Mouse (Mus musculus) neural tube, embryonic 12.5 days (tissue): ENCODE data around the gene Gm16503. TPM values are rescaled to one million over a fixed set of nuclear protein-coding genes. Genes with fewer than 3 reads are reported as not detected.
"Not testable (repeated sequence)": the region's sequence is repeated elsewhere in the genome, so short reads cannot be mapped to it uniquely, and the experiment has no call there.

ENCODE experiments used
- ATAC-seq: fragments of 200-750 bp; cut with Nextera tagmentation; 2 replicates; pipeline ENCODE4 v1.8.0; 2017; ENCODE audit warnings: low read depth, mild to moderate bottlenecking, moderate TSS enrichment, moderate library complexity; ENCODE audit not compliant: low FRiP score
- H3K27ac ChIP-seq: fragments of 300-500 bp; sonication (generic); 2 replicates; pipeline ENCODE4 v1.5.1; 2016
- H3K27me3 ChIP-seq: fragments of 300-500 bp; sonication (generic); replicated peaks from 2 replicates; pipeline ENCODE4 v1.6.1; 2016; ENCODE audit warnings: mild to moderate bottlenecking
- H3K36me3 ChIP-seq: fragments of 300-500 bp; sonication (generic); 2 replicates; pipeline ENCODE4 v1.6.1; 2016; ENCODE audit warnings: mild to moderate bottlenecking
- H3K4me1 ChIP-seq: fragments of 300-500 bp; sonication (generic); 2 replicates; pipeline ENCODE4 v1.6.1; 2016
- H3K4me2 ChIP-seq: fragments of 300-500 bp; sonication (generic); replicated peaks from 2 replicates; pipeline ENCODE4 v1.6.1; 2016; ENCODE audit warnings: mild to moderate bottlenecking
- H3K4me3 ChIP-seq: fragments of 300-500 bp; sonication (generic); 2 replicates; pipeline ENCODE4 v1.5.1; 2016
- H3K9ac ChIP-seq: fragments of 300-500 bp; sonication (generic); 2 replicates; pipeline ENCODE4 v1.6.1; 2016; ENCODE audit warnings: mild to moderate bottlenecking
- H3K9me3 ChIP-seq: fragments of 300-500 bp; sonication (generic); 2 replicates; pipeline ENCODE4 v1.6.1; 2016; ENCODE audit warnings: mild to moderate bottlenecking
- WGBS: fragments of 180-500 bp; shearing (Covaris S2); methylation state at CpG from one replicate; pipeline ENCODE4 v1.1.7; 2016; 5-methylcytosine and 5-hydroxymethylcytosine counted together
- polyA plus RNA-seq: library from polyadenylated mRNA; unstranded; fragments of >200 nt; fragmentation: Nextera tagmentation; extraction: Ambion mirVana; gene quantifications from 2 replicates; pipeline ENCODE4 v1.2.1, GENCODE M21; 2016

Gene Gm16503
- polyA plus RNA-seq = 0.37 and 0.43 TPM in 2 replicates

DNA sequence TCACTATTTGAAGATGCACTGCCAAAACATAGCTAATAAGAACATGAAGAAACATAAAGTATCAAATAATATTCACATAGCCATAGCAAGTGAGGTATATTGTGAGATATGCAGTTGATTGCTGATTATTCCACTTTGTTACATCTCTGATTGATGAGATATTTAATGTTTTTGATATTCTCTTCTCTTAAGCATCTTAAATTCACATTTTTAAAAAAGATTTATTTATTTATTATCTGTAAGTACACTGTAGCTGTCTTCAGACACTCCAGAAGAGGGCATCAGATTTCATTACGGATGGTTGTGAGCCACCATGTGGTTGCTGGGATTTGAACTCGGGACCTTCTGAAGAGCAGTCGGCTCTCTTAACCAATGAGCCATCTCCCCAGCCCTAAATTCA is at the start of gene Gm16503:
Gene Gm16503 (plus strand): TSS at position 301 of the 400 bp plus-strand sequence.
- 88% methylated on average over 3 of the region's 3 CpGs for WGBS
- not testable (repeated sequence) for H3K9ac ChIP-seq

DNA sequence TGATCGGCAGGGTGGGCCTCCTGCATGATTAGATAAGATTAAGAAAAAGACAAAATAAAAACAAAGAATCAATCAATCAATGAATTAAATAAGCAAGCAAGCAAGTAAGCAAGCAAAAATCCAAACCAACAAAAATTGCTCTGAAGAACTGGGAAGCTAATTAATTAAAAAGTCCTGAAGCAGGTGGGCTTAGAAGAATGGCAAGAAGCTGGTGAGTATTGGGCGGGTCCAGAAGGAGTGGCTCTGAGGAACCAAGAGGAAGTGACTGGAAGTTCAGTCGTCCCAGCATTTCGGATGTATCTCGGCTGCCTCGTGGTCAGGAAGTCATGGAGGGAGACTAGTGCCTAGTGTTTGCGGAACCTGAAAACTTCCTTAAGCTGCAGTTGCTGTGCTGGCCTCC is 47.9 kb upstream of the Gm16503 start, which contains the start of gene Zfp982:
Gene Zfp982 (plus strand): TSS at position 301 of the 400 bp plus-strand sequence.
- not testable (repeated sequence) for ATAC-seq, H3K4me1 ChIP-seq

More for the DNA sequence above, at the start of gene Gm16503:
- H3K4me2 ChIP-seq, H3K4me1 ChIP-seq, H3K27me3 ChIP-seq, ATAC-seq, H3K4me3 ChIP-seq, H3K36me3 ChIP-seq, H3K27ac ChIP-seq: not testable (repeated sequence)
- peaks cover 59% of the 10 kb centered on the region for H3K9me3 ChIP-seq

DNA sequence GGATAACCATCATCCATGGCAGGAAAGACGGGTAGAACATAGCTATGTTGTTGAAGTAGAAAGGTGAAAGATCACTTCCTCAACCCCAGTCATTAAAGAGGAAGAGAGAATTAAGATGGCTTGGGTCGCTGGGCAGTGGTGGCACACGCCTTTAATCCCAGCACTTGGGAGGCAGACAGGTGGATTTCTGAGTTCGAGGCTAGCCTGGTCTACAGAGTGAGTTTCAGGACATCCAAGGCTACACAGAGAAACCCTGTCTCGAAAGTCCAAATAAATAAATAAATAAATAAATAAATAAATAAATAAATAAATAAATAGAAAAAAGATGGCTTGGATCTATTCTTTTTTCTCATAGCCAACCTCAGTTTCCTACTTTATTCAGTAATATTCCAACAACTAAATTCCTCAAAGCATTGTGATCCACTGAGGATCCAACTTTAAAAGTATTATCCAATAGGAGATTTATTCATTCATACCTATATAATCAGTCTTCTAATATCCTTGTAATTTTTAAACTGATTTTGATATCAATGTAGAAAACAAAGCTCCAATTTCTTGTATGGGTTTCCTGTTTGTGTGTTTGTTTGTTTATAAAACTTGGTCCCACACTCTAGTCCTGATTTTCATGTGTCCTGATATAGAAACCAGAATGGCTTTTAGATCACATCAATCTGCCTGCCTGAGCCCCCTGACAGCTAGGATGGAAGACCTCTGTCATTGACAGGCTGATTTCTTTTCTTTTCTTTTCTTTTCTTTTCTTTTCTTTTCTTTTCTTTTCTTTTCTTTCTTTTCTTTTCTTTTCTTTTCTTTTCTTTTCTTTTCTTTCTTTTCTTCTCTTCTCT is 41.0 kb upstream of the Gm16503 start:
- not testable (repeated sequence) for H3K36me3 ChIP-seq, H3K4me1 ChIP-seq, H3K27me3 ChIP-seq, H3K4me2 ChIP-seq, H3K9ac ChIP-seq, H3K27ac ChIP-seq, ATAC-seq, H3K4me3 ChIP-seq
- 87% methylated on average over 5 of the region's 5 CpGs for WGBS
- H3K9me3 ChIP-seq = peaks cover 11% of the 10 kb centered on the region; the same call in 1 of the 2 replicates

More for the DNA sequence above, 47.9 kb upstream of the Gm16503 start, which contains the start of gene Zfp982:
- not testable (repeated sequence) for H3K36me3 ChIP-seq, H3K4me3 ChIP-seq, H3K9ac ChIP-seq, H3K27me3 ChIP-seq, H3K4me2 ChIP-seq, H3K27ac ChIP-seq
- H3K9me3 ChIP-seq = peaks cover 33% of the 10 kb centered on the region
- 88% methylated on average over 7 of the region's 7 CpGs for WGBS

DNA sequence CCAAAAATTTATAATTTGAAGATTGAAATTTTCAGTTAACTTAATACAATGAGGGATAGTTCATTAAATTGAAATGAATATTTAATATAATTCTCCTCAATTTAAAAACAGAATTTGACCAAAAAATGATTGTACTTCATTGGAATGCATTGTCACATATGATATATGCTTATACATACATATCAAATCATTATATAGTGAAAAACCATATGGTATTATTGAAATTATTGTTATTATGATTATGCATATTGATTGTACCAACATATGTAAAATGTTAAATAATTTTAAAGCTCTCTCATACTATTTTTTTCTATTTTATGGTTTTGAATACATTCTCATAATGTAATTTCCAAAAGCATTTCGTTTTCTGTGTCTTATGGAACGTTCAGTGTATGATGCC is 30.8 kb upstream of the Gm16503 start:
- no peaks in the 10 kb centered on the region for H3K4me1 ChIP-seq
- WGBS = 86% methylated on average over 2 of the region's 2 CpGs
- H3K9me3 ChIP-seq = peaks cover 28% of the 10 kb centered on the region
- H3K4me3 ChIP-seq = no peak overlapping the region
- no peak overlapping the region for H3K9ac ChIP-seq
- H3K27me3 ChIP-seq = no peaks in the 10 kb centered on the region
- H3K4me2 ChIP-seq = no peak overlapping the region
- no peak overlapping the region for H3K27ac ChIP-seq
- no peak for ATAC-seq
- H3K36me3 ChIP-seq = no peaks in the 10 kb centered on the region

DNA sequence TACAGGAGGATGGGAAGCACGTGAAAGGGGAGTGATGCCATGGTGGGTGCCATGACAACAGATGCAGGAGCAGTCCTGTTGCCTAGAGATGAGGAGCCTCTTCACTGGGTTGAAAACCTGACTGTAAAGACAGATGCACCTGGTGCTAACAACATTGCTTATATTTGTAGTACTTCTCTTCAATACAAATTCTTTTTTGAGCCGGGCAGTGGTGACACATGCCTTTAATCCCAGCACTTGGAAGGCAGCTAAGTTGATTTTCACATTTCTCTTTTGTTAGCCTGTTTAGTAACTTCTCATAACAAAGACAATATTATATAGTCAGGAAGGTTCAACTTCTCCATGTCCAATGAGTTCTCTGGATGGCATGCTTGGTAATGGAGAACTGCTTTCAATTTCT is 21.0 kb upstream of the Gm16503 start:
- 71% methylated on average over 2 of the region's 2 CpGs for WGBS
- peak; percentile 38; the same call in 1 of the 2 replicates for ATAC-seq
- no peak overlapping the region for H3K4me2 ChIP-seq
- no peaks in the 10 kb centered on the region for H3K36me3 ChIP-seq
- H3K4me3 ChIP-seq = no peak overlapping the region
- no peaks in the 10 kb centered on the region for H3K27me3 ChIP-seq
- H3K9me3 ChIP-seq = peaks cover 57% of the 10 kb centered on the region
- no peak overlapping the region for H3K9ac ChIP-seq
- H3K27ac ChIP-seq = no peak overlapping the region
- no peaks in the 10 kb centered on the region for H3K4me1 ChIP-seq

DNA sequence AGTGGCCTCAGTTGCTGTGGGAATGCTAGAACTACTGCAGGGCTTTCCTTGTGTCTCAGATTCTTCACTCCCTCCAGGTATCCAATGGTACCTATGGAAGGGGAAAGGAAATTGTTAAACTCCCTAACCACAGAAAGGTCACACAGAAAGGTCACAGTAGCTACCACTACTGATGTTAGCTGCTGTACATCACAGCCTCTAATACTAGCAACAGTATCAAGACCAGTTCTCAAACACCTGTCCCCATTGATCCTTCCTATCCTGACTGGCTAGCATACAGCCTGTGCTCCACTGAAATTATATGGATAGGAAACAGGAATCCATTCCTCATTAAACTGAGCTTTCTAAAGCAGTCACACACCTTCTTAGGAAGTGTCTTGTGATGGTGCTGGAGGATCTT is 19.9 kb upstream of the Gm16503 start:
- Histone ChIP-seq H3K27ac (no peak overlapping the region), H3K4me3 (no peak overlapping the region), H3K36me3 (no peaks in the 10 kb centered on the region), H3K9me3 (peaks cover 58% of the 10 kb centered on the region), H3K4me2 (no peak overlapping the region), H3K4me1 (no peaks in the 10 kb centered on the region), H3K27me3 (no peaks in the 10 kb centered on the region), H3K9ac (no peak overlapping the region)
- ATAC-seq = no peak

DNA sequence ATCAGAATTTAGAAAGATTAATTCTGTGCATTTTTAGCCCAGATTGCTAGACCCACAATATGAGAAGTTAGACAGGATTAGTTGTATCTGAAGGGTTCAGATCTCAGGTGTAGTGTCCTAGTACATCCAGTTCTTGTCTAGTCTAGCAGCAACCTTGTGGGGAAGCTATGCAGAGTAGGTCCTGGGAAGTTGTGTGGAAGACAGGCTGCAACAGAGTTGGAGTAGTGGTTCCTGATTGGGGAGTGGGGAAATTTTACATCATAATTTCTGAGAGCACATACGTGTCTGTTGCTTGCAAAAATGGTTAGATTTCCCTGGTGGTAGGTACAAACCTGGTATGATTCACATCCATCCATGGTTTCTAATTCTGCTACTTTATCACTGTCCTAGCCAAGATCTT is 14.9 kb upstream of the Gm16503 start:
- Histone ChIP-seq H3K9ac (no peak overlapping the region), H3K9me3 (peaks cover 51% of the 10 kb centered on the region), H3K27ac (no peak overlapping the region), H3K36me3 (no peaks in the 10 kb centered on the region), H3K4me1 (no peaks in the 10 kb centered on the region), H3K27me3 (no peaks in the 10 kb centered on the region), H3K4me2 (no peak overlapping the region), H3K4me3 (no peak overlapping the region)
- 90% methylated on average over 1 of the region's 1 CpGs for WGBS
- ATAC-seq = no peak

DNA sequence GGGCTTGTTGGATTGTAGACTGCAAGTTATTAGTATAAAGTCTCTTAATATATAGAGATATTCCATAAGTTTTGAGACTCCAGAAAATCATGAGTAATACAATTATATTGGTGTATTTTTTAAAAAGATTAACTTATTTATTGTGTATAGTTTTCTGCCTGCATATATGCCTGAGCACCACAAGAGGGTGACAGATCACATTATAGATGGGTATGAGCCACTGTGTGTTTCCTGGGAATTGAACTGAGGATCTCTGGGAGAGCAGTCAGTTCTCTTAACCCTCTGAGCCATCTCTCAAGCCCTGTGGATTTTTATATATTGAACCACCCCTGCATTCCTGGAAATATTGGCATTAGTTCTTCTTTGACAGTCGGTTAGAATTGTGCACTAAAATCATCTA is 9.7 kb upstream of the Gm16503 start:
- H3K27me3 ChIP-seq = no peaks in the 10 kb centered on the region
- no peaks in the 10 kb centered on the region for H3K4me1 ChIP-seq
- no peak overlapping the region for H3K9ac ChIP-seq
- no peak overlapping the region for H3K27ac ChIP-seq
- no peak for ATAC-seq
- no peak overlapping the region for H3K4me2 ChIP-seq
- H3K36me3 ChIP-seq = no peaks in the 10 kb centered on the region
- WGBS = 88% methylated on average over 1 of the region's 1 CpGs
- H3K9me3 ChIP-seq = peaks cover 37% of the 10 kb centered on the region
- no peak overlapping the region for H3K4me3 ChIP-seq

DNA sequence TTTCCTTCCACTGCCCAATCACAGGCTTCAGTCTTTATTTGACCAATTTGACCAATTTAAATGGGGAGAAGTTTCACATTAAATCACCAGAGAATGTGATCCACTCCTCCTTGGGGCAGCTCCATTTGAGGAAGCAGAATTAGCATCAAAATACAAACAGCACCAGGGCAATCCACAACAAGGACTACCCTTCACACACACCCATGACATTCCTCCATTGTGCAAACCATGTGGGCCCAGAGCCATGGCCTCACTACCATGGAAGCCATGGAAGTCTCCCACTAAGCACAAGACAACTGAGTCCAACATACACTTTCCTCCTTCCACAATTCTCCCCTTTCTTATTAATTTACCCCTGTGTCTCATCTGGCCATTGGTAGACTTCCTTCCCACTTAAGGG is 4.1 kb upstream of the Gm16503 start:
- not testable (repeated sequence) for H3K27me3 ChIP-seq, H3K27ac ChIP-seq, H3K36me3 ChIP-seq, H3K4me3 ChIP-seq, H3K4me1 ChIP-seq, H3K4me2 ChIP-seq, ATAC-seq, H3K9ac ChIP-seq
- H3K9me3 ChIP-seq = peaks cover 48% of the 10 kb centered on the region

DNA sequence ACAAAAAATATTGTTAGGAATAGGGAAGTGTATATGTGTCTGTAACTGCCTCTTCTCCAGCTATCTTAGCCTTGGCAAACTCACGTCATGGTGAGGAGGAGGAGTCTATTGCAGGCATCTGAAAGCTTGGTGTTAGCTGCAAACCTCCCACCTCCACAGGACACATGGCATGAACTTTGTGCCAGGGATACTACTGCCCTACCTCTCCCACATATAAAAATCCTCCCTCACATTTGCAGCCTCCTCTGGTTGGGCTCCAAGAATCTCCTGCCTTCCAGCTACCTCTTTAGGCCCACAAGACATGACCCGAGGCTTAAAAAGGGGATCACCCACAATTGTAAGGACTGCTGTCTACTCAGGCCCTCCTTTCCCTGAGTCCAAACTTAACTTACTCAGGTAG is 2.3 kb upstream of the Gm16503 start:
- no peak for ATAC-seq
- peaks cover 48% of the 10 kb centered on the region for H3K9me3 ChIP-seq
- no peak overlapping the region for H3K27ac ChIP-seq

DNA sequence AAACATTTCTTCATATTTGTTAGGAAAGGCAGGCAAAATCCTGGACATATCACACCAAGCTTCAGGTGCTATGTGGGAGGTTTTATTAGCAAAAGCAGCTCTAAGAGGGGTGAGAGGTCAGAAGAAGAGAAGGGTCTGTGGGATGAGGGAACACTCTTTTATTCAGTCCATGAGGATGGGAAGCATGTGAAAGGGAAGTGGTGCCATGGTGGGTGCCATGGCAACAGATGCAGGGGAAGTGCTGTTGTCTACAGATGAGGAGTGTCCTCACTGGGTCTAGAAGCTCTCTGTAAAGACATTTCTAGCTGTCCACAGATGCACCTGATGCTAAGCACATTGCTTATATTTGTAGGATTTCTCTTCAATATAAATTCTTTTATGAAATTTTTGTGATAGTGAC is 1.1 kb downstream of the Gm16503 start:
- Histone ChIP-seq H3K4me3 (no peak overlapping the region), H3K9ac (no peak overlapping the region), H3K9me3 (peaks cover 50% of the 10 kb centered on the region), H3K36me3 (no peaks in the 10 kb centered on the region), H3K4me2 (no peak overlapping the region), H3K27me3 (no peaks in the 10 kb centered on the region), H3K4me1 (no peaks in the 10 kb centered on the region), H3K27ac (no peak overlapping the region)
- no peak for ATAC-seq

More for the DNA sequence above, 2.3 kb upstream of the Gm16503 start:
- Histone ChIP-seq H3K36me3 (no peaks in the 10 kb centered on the region), H3K4me2 (no peak overlapping the region), H3K27me3 (no peaks in the 10 kb centered on the region), H3K4me1 (no peaks in the 10 kb centered on the region), H3K9ac (no peak overlapping the region), H3K4me3 (no peak overlapping the region)
- 79% methylated on average over 2 of the region's 2 CpGs for WGBS

DNA sequence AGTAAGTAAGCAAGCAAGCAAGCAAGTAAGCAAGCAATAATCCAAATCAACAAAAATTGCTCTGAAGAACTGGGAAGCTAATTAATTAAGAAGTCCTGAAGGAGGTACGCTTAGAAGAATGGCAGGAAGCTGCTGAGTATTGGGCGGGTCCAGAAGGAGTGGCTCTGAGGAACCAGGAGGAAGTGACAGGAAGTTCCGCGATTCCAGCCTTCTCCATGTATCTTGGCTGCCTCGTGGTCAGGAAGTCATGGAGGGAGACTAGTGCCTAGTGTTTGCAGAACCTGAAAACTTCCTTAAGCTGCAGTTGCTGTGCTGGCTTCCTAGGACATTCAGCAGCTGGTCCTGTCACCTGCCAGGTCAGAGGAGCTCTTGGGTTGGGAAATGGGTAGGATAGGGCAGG is 13.1 kb downstream of the Gm16503 start, which contains the start of gene Zfp985:
Gene Zfp985 (plus strand): TSS at position 207 of the 400 bp plus-strand sequence.
- not testable (repeated sequence) for H3K27me3 ChIP-seq, ATAC-seq, H3K4me3 ChIP-seq, H3K27ac ChIP-seq, H3K36me3 ChIP-seq, H3K4me2 ChIP-seq, H3K4me1 ChIP-seq, H3K9ac ChIP-seq
- whole genome bisulfite sequencing = 83% methylated on average over 5 of the region's 5 CpGs
- peaks cover 18% of the 10 kb centered on the region for H3K9me3 ChIP-seq

DNA sequence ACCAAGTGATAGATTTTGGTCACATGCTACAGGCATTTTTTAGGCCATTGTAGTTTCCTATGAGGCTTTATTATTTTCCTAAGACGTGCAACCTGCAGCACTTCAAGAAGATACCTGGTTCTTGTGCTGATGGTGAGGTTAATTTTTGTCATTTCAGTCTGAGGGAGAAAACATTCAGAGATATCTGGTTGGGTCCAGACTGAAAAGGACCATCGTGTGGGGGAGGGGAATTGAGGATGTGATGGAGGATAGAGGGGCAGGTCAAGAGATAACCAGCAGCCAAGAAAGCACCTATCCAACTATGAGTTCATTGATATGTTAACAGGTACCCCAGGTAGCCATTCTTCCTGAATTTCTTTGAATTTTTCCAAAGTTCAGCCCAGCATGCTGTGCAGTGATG is 14.3 kb downstream of the Gm16503 start:
- H3K27me3 ChIP-seq, ATAC-seq, H3K9ac ChIP-seq, H3K27ac ChIP-seq, H3K4me2 ChIP-seq, H3K4me1 ChIP-seq, H3K36me3 ChIP-seq, H3K4me3 ChIP-seq: not testable (repeated sequence)
- WGBS = 76% methylated on average over 2 of the region's 2 CpGs
- peaks cover 18% of the 10 kb centered on the region for H3K9me3 ChIP-seq
